Mouse (Mus musculus) heart, adult 8-10 months (tissue): ENCODE data around the gene Vmn1r220. TPM values are rescaled to one million over a fixed set of nuclear protein-coding genes. Genes with fewer than 3 reads are reported as not detected.
"Not testable (repeated sequence)": the region's sequence is repeated elsewhere in the genome, so short reads cannot be mapped to it uniquely, and the experiment has no call there.

Experiments used
- DNase-seq: peaks from one replicate; pipeline ENCODE4 v3.0.0; 2022; ENCODE audit warnings: low spot score
- total RNA-seq, 4 experiments: library from RNA; stranded (reverse); gene quantifications; 2 replicates each; pipeline ENCODE4 v1.2.4; 2022

The Vmn1r220 gene
- not detected for total RNA-seq

DNA sequence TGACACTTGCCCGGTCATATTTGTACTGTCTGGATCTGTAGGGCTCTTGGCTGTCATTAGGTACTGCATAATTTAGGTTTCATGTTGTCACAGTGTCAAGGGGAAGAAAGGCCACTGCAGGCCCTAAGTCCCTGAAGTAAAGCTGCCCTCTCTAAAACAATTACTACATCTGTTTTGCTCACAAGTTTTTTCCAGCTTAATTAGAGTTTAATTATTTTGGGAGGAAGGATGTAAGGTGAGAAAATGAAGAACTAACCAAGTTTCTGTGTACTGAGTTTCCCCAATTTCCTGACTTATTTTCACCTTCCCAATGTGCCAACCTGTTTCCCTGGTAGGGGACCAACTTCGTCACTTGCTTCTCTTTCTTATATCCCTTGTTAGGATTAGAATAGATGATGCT lies at the start of gene Vmn1r220:
Vmn1r220 (minus strand) TSS at position 101 of the 400 bp plus-strand sequence.
- no peak for DNase-seq

DNA sequence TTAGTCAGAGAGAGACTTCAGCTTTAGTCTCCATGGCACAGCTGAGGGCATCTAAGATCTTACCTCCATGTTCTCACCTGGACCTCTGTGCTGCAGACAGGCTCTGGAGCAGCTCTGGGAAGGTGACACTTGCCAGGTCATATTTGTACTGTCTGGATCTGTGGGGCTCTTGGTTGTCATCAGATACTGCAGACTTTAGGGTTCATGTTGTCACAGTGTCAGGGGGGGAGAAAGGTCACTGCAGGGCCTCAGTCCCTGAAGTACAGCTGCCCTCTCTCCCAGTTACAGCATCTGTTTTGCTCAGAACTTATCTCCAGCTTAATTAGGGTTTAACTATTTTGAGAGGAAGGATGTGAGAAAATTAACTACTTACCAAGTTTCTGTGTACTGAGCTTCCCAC lies 48.1 kb upstream of the Vmn1r220 start, which contains the start of gene Vmn1r222:
Vmn1r222 (minus strand) TSS at position 101 of the 400 bp plus-strand sequence.
- DNase-seq, result not testable (repeated sequence)

DNA sequence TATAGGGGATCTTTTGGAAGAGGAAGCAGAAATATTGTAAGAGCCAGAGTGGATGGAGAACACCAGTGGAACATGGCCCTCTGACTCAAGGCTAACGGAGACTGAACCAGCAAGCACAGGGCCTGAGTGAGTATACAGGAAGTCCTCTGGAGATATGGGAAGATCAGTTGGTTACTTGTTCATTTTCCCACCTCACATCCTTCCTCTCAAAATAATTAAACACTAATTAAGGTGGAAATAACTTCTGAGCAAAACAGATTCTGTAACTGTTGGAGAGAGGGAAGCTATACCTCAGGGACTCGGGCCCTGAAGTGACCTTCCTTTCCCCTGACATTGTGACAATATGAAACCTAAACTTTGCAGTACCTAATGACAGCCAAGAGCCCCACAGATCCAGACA lies 26.1 kb upstream of the Vmn1r220 start, which contains the start of gene Vmn1r221:
Vmn1r221 (plus strand) TSS at position 301 of the 400 bp plus-strand sequence.
- DNase-seq, result not testable (repeated sequence)

DNA sequence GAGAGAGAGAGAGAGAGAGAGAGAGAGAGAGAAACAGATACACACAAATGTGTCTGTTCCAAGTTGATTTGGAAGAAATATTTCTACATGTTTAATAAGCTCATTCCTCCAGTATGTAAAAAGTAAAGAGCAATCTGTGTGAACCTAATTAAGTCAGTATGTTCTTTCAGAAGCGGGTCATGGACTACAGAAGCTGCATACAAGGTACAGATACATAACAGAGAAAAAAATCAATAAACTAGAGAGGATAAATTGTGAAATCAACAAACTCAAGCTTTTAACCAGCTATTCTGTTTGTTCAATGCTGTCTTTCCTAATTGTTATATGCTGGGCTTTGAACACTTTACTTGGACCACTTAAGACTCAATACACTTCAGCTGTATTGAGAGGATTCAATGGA lies 16.1 kb upstream of the Vmn1r220 start:
- DNase-seq, result not testable (repeated sequence)

DNA sequence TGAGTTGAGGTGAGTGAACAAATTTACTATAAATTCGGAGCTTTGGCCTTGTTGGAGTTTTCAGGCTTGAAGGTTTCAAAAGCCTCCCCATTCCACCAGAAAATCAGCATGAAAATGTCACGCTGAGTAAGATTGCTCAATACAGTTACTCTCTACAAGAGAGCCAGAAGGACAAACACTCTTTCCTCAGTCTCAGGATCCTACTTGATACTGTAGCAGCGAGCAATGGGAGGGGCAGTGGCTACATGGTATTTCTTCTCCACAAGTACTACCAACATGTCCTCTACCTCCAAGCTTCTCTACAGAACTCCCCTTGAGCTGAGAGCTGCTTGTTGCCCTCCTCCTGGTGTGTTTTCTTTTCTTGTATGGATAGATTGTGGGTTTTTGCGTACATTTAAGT lies 21.3 kb downstream of the Vmn1r220 start:
- DNase-seq, result not testable (repeated sequence)

DNA sequence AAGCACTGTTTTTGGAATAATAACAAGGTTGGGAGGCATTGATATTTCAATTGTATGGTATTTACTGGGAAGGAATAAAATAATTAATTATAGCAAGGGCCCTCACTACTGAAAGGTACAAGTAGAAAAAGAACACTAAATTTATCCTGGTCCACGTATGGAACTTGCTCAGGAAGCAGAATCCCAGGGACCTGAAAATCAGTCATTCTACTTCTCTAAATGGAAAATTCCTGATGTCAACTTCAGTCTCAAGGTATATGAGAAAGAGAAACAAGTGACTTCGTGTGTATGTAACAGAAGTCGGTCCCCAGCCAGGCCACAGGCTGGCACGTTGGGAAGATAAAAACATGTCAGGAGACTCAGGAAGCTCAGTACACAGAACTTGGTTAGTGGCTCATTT lies 28.8 kb downstream of the Vmn1r220 start, which contains the start of gene Vmn1r219:
Vmn1r219 (plus strand) TSS at position 301 of the 400 bp plus-strand sequence.
- no peak for DNase-seq

DNA sequence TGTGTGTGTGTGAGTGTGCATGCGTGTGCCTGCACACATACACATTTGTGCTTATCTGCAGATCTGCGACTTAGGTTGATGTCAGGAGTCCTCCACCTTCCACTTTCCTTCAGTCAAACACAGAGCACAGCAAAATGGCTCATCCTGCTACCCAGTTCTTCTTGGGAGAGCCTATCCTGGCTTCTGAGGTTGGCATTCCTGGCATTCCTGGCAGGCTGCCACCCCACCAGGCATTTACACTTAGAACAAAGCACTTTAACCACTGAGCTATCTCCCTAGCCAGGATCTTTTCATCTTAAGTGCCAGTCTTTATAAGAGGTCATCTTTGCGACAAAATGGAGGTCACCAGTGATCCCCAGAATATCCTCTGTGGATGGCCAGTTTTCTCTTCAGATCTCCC lies 29.9 kb downstream of the Vmn1r220 start:
- no peak for DNase-seq

DNA sequence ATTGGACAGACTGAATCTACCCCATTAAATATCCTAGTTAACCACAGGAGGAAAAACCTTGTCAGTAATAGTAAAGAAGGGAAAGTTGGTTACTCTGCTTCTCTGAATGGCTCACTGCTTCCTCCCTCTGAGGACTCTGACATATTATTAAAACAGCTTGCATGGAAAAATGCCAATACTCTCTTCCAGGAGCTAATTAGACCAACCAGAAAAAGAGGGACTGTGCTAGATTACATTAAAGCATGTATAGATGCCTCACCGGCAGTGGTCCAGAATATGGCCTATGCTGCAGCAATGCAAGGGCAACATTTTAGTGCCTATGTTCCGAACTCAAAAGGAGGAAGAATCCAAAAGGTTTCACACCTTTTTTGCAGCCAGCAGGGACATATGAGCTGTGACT lies 48.9 kb downstream of the Vmn1r220 start:
- DNase-seq, result no peak

DNA sequence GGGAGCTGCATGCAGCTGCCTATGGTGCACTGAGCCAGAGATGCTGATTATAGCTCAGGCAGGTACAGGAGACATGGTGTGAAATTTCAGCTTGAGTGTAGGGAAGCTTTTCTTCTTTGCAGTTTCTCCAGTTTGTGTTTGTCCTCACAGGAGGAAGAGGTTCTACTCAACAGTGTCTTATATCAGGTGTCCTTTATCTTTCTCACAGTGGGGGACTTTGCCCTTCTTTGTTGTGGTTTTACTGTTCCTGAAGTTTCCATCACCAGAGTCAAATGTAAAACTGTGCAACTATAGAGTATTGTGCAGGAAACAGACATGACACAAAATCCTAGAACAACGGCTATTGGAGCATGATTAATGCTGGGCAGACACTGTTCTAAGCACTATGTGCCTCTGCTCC lies 54.3 kb downstream of the Vmn1r220 start:
- DNase-seq, result no peak

DNA sequence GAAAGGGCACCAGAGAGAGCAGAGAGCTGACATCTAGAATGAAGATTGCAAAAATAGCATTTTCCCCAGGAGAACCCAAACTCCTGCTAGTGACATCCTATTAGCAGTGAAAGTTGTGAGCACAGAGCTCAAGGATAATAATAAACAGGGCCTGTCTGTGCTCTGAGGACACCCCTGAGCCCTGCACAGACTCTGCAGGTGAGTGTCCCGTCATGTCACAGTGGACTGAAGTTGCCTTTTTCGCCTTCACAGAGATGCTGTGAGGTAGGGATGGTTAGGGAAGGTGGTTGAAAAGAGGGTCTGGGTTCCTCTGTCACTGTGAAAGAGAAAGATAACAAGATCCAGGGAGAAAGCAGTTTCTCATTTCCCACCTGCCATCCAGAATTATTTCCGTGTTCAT lies 54.7 kb downstream of the Vmn1r220 start, which contains the start of gene Vmn1r218:
Vmn1r218 (plus strand) TSS at position 57 of the 400 bp plus-strand sequence.
- DNase-seq, result no peak

Other genes starting within 250 kb of the Vmn1r220 start
- gene Vmn1r213, start 180.3 kb downstream of the Vmn1r220 start, total RNA-seq, result not detected
- gene Vmn1r214, start 157.6 kb downstream of the Vmn1r220 start, total RNA-seq, result not detected
- gene Vmn1r215, start 120.0 kb downstream of the Vmn1r220 start, total RNA-seq, result not detected
- not detected for gene Vmn1r217, start 69.7 kb downstream of the Vmn1r220 start, total RNA-seq
- gene Vmn1r218, start 54.8 kb downstream of the Vmn1r220 start, total RNA-seq, result not detected
- gene Vmn1r219, start 28.7 kb downstream of the Vmn1r220 start, total RNA-seq, result not detected
- gene Vmn1r221, start 26.2 kb upstream of the Vmn1r220 start, total RNA-seq, result not detected
- not detected for gene Vmn1r222, start 48.0 kb upstream of the Vmn1r220 start, total RNA-seq
- gene Vmn1r223, start 59.2 kb upstream of the Vmn1r220 start, total RNA-seq, result not detected
- gene Zfp322a, start 181.2 kb upstream of the Vmn1r220 start, total RNA-seq, result 10 to 100 TPM; 12.3 to 15.4 (median 14.7) TPM
- gene Abt1, start 235.9 kb upstream of the Vmn1r220 start, total RNA-seq, result 1 to 10 TPM; 4.1 to 4.8 (median 4.7) TPM